Mouse (Mus musculus): ENCODE measurements around the gene Olfr202. TPM values are rescaled to one million over a fixed set of nuclear protein-coding genes. Genes with fewer than 3 reads are reported as not detected.
"Not testable (repeated sequence)": the region's sequence is repeated elsewhere in the genome, so short reads cannot be mapped to it uniquely, and the experiment has no call there.

Gene Olfr202
- polyA plus RNA-seq (2014; fragmentation: Nextera tagmentation; extraction: Ambion mirVana): not detected in 2 replicates

GRCm38 (mm10) chr16:59286693-59287092 is at the start of gene Olfr202:
Olfr202 (minus strand) TSS chr16:59286793.
- H3K36me3 ChIP-seq (ENCODE audit: control insufficient read depth, insufficient read depth, low read length): no peaks in the 10 kb centered on the region
- no peaks in the 10 kb centered on the region for H3K9me3 ChIP-seq (ENCODE audit: control insufficient read depth, low read length)
- no peak within 1 kb of the TSS for H3K27ac ChIP-seq (ENCODE audit: low read depth, low read length)
- ATAC-seq (ENCODE audit: low FRiP score) (no peak), DNase-seq (ENCODE audit: low spot score) (no peak)
- no peaks in the 10 kb centered on the region for H3K27me3 ChIP-seq (ENCODE audit: control insufficient read depth, insufficient read depth, low read length)
- no peaks in the 10 kb centered on the region for H3K4me1 ChIP-seq (replicated peaks; ENCODE audit: control insufficient read depth, insufficient read depth, low read length)
- no peak within 1 kb of the TSS for H3K9ac ChIP-seq (ENCODE audit: low read depth, low read length)
- H3K4me2 ChIP-seq (replicated peaks; ENCODE audit: low read depth, low read length): no peak within 1 kb of the TSS
- no peak within 1 kb of the TSS for H3K4me3 ChIP-seq (ENCODE audit: low read depth, low read length)
- WGBS: 100% methylated on average over 1 of the region's 1 CpGs

GRCm38 (mm10) chr16:59331038-59331437 is 44.4 kb upstream of the Olfr202 start, which contains the start of gene Olfr205:
Olfr205 (minus strand) TSS chr16:59331138.
- H3K4me3 ChIP-seq (ENCODE audit: low read depth, low read length): no peak within 1 kb of the TSS
- no peaks in the 10 kb centered on the region for H3K27me3 ChIP-seq (ENCODE audit: control insufficient read depth, insufficient read depth, low read length)
- no peak within 1 kb of the TSS for H3K9ac ChIP-seq (ENCODE audit: low read depth, low read length)
- ATAC-seq (ENCODE audit: low FRiP score): no peak
- H3K36me3 ChIP-seq (ENCODE audit: control insufficient read depth, insufficient read depth, low read length): no peaks in the 10 kb centered on the region
- no peak within 1 kb of the TSS for H3K4me2 ChIP-seq (replicated peaks; ENCODE audit: low read depth, low read length)
- H3K27ac ChIP-seq (ENCODE audit: low read depth, low read length): no peak within 1 kb of the TSS
- H3K4me1 ChIP-seq (replicated peaks; ENCODE audit: control insufficient read depth, insufficient read depth, low read length): no peaks in the 10 kb centered on the region
- DNase-seq (ENCODE audit: low spot score): no peak
- no peaks in the 10 kb centered on the region for H3K9me3 ChIP-seq (ENCODE audit: control insufficient read depth, low read length)

- not testable (repeated sequence) for H3K4me3 ChIP-seq (ENCODE audit: low read depth, low read length); H3K9me3 ChIP-seq (ENCODE audit: control insufficient read depth, low read length); H3K4me1 ChIP-seq (replicated peaks; ENCODE audit: control insufficient read depth, insufficient read depth, low read length); H3K36me3 ChIP-seq (ENCODE audit: control insufficient read depth, insufficient read depth, low read length); ATAC-seq (ENCODE audit: low FRiP score); H3K27me3 ChIP-seq (ENCODE audit: control insufficient read depth, insufficient read depth, low read length); H3K4me2 ChIP-seq (replicated peaks; ENCODE audit: low read depth, low read length); H3K9ac ChIP-seq (ENCODE audit: low read depth, low read length); DNase-seq (ENCODE audit: low spot score); H3K27ac ChIP-seq (ENCODE audit: low read depth, low read length)
- 69% methylated on average over 1 of the region's 1 CpGs for WGBS
Observed at GRCm38 (mm10) chr16:59323262-59323661, 36.7 kb upstream of the Olfr202 start.

GRCm38 (mm10) chr16:59318148-59318547 is 31.6 kb upstream of the Olfr202 start, which contains the start of gene Olfr204:
Olfr204 (minus strand) TSS chr16:59318248.
- ATAC-seq (ENCODE audit: low FRiP score) (no peak), DNase-seq (ENCODE audit: low spot score) (no peak)
- no peaks in the 10 kb centered on the region for H3K27me3 ChIP-seq (ENCODE audit: control insufficient read depth, insufficient read depth, low read length)
- H3K4me1 ChIP-seq (replicated peaks; ENCODE audit: control insufficient read depth, insufficient read depth, low read length): no peaks in the 10 kb centered on the region
- no peak within 1 kb of the TSS for H3K9ac ChIP-seq (ENCODE audit: low read depth, low read length)
- no peaks in the 10 kb centered on the region for H3K9me3 ChIP-seq (ENCODE audit: control insufficient read depth, low read length)
- no peak within 1 kb of the TSS for H3K4me2 ChIP-seq (replicated peaks; ENCODE audit: low read depth, low read length)
- no peak within 1 kb of the TSS for H3K4me3 ChIP-seq (ENCODE audit: low read depth, low read length)
- H3K36me3 ChIP-seq (ENCODE audit: control insufficient read depth, insufficient read depth, low read length): no peaks in the 10 kb centered on the region
- H3K27ac ChIP-seq (ENCODE audit: low read depth, low read length): no peak within 1 kb of the TSS

GRCm38 (mm10) chr16:59298581-59298980 is 12.0 kb upstream of the Olfr202 start, which contains the start of gene Olfr203:
Olfr203 (plus strand) TSS chr16:59298881.
- ATAC-seq (ENCODE audit: low FRiP score) (no peak), DNase-seq (ENCODE audit: low spot score) (no peak)
- Histone ChIP-seq H3K27me3 (ENCODE audit: control insufficient read depth, insufficient read depth, low read length) (no peaks in the 10 kb centered on the region), H3K4me2 (replicated peaks; ENCODE audit: low read depth, low read length) (no peak within 1 kb of the TSS), H3K9me3 (ENCODE audit: control insufficient read depth, low read length) (no peaks in the 10 kb centered on the region), H3K9ac (ENCODE audit: low read depth, low read length) (no peak within 1 kb of the TSS), H3K27ac (ENCODE audit: low read depth, low read length) (no peak within 1 kb of the TSS), H3K4me1 (replicated peaks; ENCODE audit: control insufficient read depth, insufficient read depth, low read length) (no peaks in the 10 kb centered on the region), H3K36me3 (ENCODE audit: control insufficient read depth, insufficient read depth, low read length) (no peaks in the 10 kb centered on the region), H3K4me3 (ENCODE audit: low read depth, low read length) (no peak within 1 kb of the TSS)
- WGBS: 90% methylated on average over 2 of the region's 2 CpGs

GRCm38 (mm10) chr16:59287576-59287975 is 983 bp upstream of the Olfr202 start:
- 82% methylated on average over 9 of the region's 9 CpGs for WGBS

GRCm38 (mm10) chr16:59283476-59283875 is 3.1 kb downstream of the Olfr202 start:
- Histone ChIP-seq H3K36me3 (ENCODE audit: control insufficient read depth, insufficient read depth, low read length) (no peaks in the 10 kb centered on the region), H3K27ac (ENCODE audit: low read depth, low read length) (no peak overlapping the region), H3K9me3 (ENCODE audit: control insufficient read depth, low read length) (no peaks in the 10 kb centered on the region), H3K27me3 (ENCODE audit: control insufficient read depth, insufficient read depth, low read length) (no peaks in the 10 kb centered on the region), H3K4me3 (ENCODE audit: low read depth, low read length) (no peak overlapping the region), H3K9ac (ENCODE audit: low read depth, low read length) (no peak overlapping the region), H3K4me2 (replicated peaks; ENCODE audit: low read depth, low read length) (no peak overlapping the region), H3K4me1 (replicated peaks; ENCODE audit: control insufficient read depth, insufficient read depth, low read length) (no peaks in the 10 kb centered on the region)
- DNase-seq (ENCODE audit: low spot score): no peak
- ATAC-seq (ENCODE audit: low FRiP score): no peak
- 79% methylated on average over 1 of the region's 1 CpGs for WGBS

More at GRCm38 (mm10) chr16:59287576-59287975, 983 bp upstream of the Olfr202 start:
- not testable (repeated sequence) for H3K4me2 ChIP-seq (replicated peaks; ENCODE audit: low read depth, low read length); ATAC-seq (ENCODE audit: low FRiP score); DNase-seq (ENCODE audit: low spot score); H3K27me3 ChIP-seq (ENCODE audit: control insufficient read depth, insufficient read depth, low read length); H3K4me3 ChIP-seq (ENCODE audit: low read depth, low read length); H3K36me3 ChIP-seq (ENCODE audit: control insufficient read depth, insufficient read depth, low read length); H3K4me1 ChIP-seq (replicated peaks; ENCODE audit: control insufficient read depth, insufficient read depth, low read length); H3K9ac ChIP-seq (ENCODE audit: low read depth, low read length); H3K9me3 ChIP-seq (ENCODE audit: control insufficient read depth, low read length); H3K27ac ChIP-seq (ENCODE audit: low read depth, low read length)

GRCm38 (mm10) chr16:59280542-59280941 is 6.1 kb downstream of the Olfr202 start:
- Histone ChIP-seq H3K4me2 (replicated peaks; ENCODE audit: low read depth, low read length) (no peak overlapping the region), H3K27me3 (ENCODE audit: control insufficient read depth, insufficient read depth, low read length) (no peaks in the 10 kb centered on the region), H3K9me3 (ENCODE audit: control insufficient read depth, low read length) (no peaks in the 10 kb centered on the region), H3K27ac (ENCODE audit: low read depth, low read length) (no peak overlapping the region), H3K36me3 (ENCODE audit: control insufficient read depth, insufficient read depth, low read length) (no peaks in the 10 kb centered on the region), H3K4me1 (replicated peaks; ENCODE audit: control insufficient read depth, insufficient read depth, low read length) (no peaks in the 10 kb centered on the region), H3K9ac (ENCODE audit: low read depth, low read length) (no peak overlapping the region), H3K4me3 (ENCODE audit: low read depth, low read length) (no peak overlapping the region)
- WGBS: 75% methylated on average over 3 of the region's 3 CpGs
- no peak for DNase-seq (ENCODE audit: low spot score)
- no peak for ATAC-seq (ENCODE audit: low FRiP score)

GRCm38 (mm10) chr16:59272532-59272931 is 14.1 kb downstream of the Olfr202 start, which contains the start of gene Olfr201:
Olfr201 (minus strand) TSS chr16:59272632.
- not testable (repeated sequence) for ATAC-seq (ENCODE audit: low FRiP score); H3K4me3 ChIP-seq (ENCODE audit: low read depth, low read length); H3K9ac ChIP-seq (ENCODE audit: low read depth, low read length); H3K4me2 ChIP-seq (replicated peaks; ENCODE audit: low read depth, low read length); DNase-seq (ENCODE audit: low spot score); H3K27me3 ChIP-seq (ENCODE audit: control insufficient read depth, insufficient read depth, low read length); H3K4me1 ChIP-seq (replicated peaks; ENCODE audit: control insufficient read depth, insufficient read depth, low read length); H3K9me3 ChIP-seq (ENCODE audit: control insufficient read depth, low read length); H3K36me3 ChIP-seq (ENCODE audit: control insufficient read depth, insufficient read depth, low read length); H3K27ac ChIP-seq (ENCODE audit: low read depth, low read length)
- 90% methylated on average over 4 of the region's 4 CpGs for WGBS
